Mouse (Mus musculus): Measurements from ENCODE around the gene Gnb3.
"Not testable (repeated sequence)": the region's sequence is repeated elsewhere in the genome, so short reads cannot be mapped to it uniquely, and the experiment has no call there.

Gnb3 gene

DNA sequence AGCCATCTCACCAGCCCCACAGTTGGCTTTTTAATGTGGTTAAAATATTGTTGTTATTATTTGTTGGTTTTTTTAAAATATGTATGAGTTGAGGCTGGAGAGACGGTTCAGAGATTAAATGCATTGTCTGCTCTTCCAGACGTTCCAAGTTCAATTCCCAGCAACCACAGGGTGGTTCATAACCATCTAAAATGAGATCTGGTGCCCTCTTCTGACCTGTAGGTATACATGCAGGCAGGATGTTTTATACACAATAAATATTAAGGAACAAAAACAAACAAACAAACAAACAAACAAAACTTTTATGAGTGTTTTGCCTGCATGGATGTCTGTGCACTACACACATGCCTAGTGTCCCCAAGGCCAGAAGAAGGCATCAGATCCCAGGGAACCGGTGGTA lies 37.0 kb downstream of the Gnb3 start:
- DNase-seq (ENCODE audit: low spot score in 2 of 2), result no peak

GRCm38 (mm10) chr6:124802400-124802799 lies 37.7 kb downstream of the Gnb3 start:
- not testable (repeated sequence) for DNase-seq (ENCODE audit: low spot score in 2 of 2)

DNA sequence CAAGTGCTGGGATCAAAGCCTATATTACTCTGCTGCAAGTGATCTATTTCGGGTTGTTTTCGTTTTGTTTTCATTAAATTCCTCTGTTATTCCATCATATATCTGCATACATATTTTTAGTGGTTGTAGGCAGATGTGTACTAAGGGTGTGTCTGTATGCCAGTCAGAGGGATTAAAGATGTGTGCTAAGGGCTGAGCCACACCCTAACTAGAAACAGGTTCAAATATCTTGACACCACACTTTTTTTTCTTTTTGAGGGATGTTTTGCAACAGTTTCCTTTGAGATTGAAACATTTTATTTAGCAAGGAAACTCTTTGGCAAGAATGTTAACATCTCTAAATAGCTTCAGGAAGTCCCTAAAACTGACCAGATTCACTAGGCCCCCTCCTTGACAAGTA lies 43.9 kb downstream of the Gnb3 start:
- no peak for DNase-seq (ENCODE audit: low spot score in 2 of 2)

- no peak for DNase-seq (ENCODE audit: low spot score in 2 of 2)
Measured at GRCm38 (mm10) chr6:124795781-124796180, 44.3 kb downstream of the Gnb3 start.

DNA sequence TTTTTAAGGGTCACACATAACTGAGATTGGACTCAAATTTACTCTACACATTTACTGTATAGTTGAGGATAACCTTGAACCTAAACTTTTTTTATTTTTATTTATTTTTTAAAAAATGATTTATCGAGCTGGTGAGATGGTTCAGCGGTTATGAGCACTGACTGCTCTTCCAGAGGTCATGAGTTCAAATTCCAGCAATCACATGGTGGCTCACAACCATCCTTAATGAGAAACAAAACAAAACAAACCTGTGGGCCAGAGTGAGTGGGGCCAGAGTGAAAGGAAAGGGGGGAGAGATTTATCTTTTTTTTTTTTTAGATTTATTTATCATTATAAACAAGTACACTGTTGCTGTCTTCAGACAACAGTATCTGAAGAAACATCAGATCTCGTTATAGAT lies 48.2 kb downstream of the Gnb3 start:
- no peak for DNase-seq (ENCODE audit: low spot score in 2 of 2)

DNA sequence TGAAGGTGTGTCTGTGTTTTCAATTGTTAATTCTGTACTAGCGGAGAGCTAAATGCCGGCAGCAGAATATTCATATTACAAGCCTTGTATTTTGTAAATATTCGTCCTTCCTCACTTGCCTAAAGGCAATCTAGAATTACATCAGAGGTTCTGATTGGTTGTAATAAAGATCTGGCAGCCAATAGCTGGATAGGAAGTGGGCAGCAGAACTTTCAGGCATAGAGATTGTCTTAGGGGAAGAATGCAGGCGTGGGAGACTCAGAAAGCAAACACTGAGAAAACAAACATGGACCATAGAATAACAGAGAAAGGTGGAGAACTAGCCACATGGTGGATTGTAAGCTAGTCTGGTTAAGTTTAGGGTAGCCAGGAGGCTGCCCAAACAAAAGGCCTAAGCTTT lies 50.0 kb downstream of the Gnb3 start:
- no peak for DNase-seq (ENCODE audit: low spot score in 2 of 2)

GRCm38 (mm10) chr6:124789519-124789918 lies 50.6 kb downstream of the Gnb3 start:
- no peak for DNase-seq (ENCODE audit: low spot score in 2 of 2)

- DNase-seq (ENCODE audit: low spot score in 2 of 2), result no peak
Measured at GRCm38 (mm10) chr6:124787722-124788121, 52.4 kb downstream of the Gnb3 start.

DNA sequence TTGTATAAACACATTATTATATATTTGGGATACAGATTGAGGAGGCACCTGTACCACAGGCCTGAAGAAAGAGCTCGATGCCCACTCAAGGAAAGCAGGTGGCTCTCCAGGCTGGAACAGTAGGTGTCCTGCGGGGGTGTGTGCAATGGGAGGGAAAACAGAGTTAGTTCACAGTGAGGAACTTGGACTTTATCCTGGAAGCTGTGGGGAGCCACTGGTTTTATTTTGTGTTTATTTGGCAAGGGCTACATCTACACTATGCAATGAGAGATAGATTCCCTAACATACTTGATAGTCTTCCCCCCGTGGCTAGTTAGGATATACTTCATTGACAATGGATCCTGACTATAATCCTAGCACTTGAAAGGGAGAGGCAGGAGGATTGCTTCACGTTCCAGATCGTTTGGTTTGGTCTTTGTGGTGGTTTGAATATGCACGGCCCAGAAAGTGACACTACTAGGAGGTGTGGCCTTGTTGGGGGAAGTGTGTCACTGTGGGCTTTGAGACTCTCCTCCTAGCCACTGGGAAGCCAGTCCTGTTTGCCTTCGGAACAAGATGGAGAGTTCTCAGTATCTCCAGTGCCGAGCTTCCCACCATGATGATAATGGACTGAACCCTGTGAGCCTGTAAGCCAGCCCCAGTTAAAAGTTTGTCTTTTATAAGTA lies 53.2 kb downstream of the Gnb3 start:
- no peak for DNase-seq (ENCODE audit: low spot score in 2 of 2)

Measured in thymus, postnatal 10 days (tissue).